In the genomic region with DNA sequence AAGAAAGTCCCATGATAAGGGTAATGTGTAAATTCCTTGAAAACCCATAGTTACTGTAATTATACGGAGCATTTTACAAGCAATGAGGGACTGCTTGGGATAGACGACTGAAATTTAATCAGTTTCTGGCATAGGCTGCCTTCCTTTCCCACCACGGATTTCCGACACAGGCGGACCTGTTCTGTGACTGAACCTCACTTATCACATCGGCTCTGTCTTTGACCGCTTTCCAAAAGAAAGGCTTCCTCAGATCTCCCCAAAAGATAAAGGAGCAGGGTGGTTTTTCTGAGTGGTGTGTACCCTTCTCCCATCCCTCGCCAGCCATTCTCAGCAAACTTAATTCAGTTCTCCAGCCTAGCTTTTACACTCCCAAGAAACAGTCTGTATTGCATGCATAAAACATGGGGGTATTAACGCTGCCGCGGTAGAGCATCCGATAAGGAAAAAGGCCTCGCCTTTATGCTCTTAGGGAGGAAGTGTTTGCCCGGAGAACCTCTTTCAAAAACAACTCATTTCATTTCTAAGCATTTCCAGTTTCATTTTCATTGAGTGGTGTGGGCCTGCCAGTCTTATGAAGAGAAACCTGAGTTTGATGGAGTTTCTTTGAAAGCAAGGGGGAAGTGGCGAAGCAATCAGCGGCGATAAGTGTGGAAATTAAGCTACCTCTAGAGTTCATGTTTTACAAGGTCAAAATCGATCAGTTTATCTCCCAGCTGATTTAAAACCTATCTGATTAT, we compare ENCODE assay signal across 17 mouse cellular contexts.
DNase-seq lines count a peak whose midpoint lies in the region; ATAC-seq and TF ChIP-seq lines count a peak whose summit lies in the region.
"Had no signal": no experiment of that assay in that cellular context is flagged by ENCODE, and none has a peak within 500 bp of the region (broad histone marks: within the 10 kb centered on the region; RNA-seq: fewer than 3 reads in every experiment).

No protein-coding gene starts in this region.

- H3K9me3 ChIP-seq in heart, postnatal 0 days (replicated peaks; ENCODE audit: control insufficient read depth, low read length): no peaks in the 10 kb centered on the region
- H3K9me3 ChIP-seq in midbrain, embryonic 13.5 days: no peaks in the 10 kb centered on the region
- H3K9me3 ChIP-seq: embryonic facial prominence, embryonic 12.5 days; heart, embryonic 15.5 days; neural tube, embryonic 12.5 days had no signal

- DNase-seq in heart, postnatal 0 days (ENCODE audit: low spot score): no peak
- no peak for DNase-seq in heart, postnatal 4 days
- no peak for DNase-seq in right cerebral cortex, postnatal 36 days (ENCODE audit: low spot score in 2 of 2)
- no peak for DNase-seq in ovary, postnatal 14 days (ENCODE audit: low spot score)
- DNase-seq in thymus, postnatal 36 days: no peak
- DNase-seq: cerebellum, adult 2 months; gastrocnemius, postnatal 10 days; kidney, postnatal 10 days; layer of hippocampus, postnatal 36 days; right cerebral cortex, postnatal 14 days had no signal

- no peak for ATAC-seq in heart, postnatal 0 days (ENCODE audit: insufficient read depth, low read depth)
- peak; percentile 14 for ATAC-seq in CD4-positive, CD25-positive, alpha-beta regulatory T cell, adult 4 months
- peak; percentile 83 for ATAC-seq in granulocyte monocyte progenitor cell, adult 5-6 weeks (replicated peaks; ENCODE audit: poor library complexity, severe bottlenecking)
- peak; percentile 40; the same call in 1 of the 2 replicates for ATAC-seq in midbrain, embryonic 13.5 days

- H3K4me3 ChIP-seq in heart, postnatal 0 days (ENCODE audit: low read depth, low read length): no peak overlapping the region
- no peak overlapping the region for H3K4me3 ChIP-seq in midbrain, embryonic 13.5 days (replicated peaks)
- H3K4me3 ChIP-seq: embryonic facial prominence, embryonic 12.5 days; heart, embryonic 15.5 days; neural tube, embryonic 12.5 days had no signal

- H3K27me3 ChIP-seq in heart, postnatal 0 days (ENCODE audit: control insufficient read depth, insufficient read depth, low read length): no peaks in the 10 kb centered on the region
- H3K27me3 ChIP-seq in midbrain, embryonic 13.5 days: no peaks in the 10 kb centered on the region
- H3K27me3 ChIP-seq: embryonic facial prominence, embryonic 12.5 days; heart, embryonic 15.5 days; neural tube, embryonic 12.5 days had no signal

- TF ChIP-seq EP300 in heart, postnatal 0 days (IDR thresholded peaks at IDR 0.05; ENCODE audit: low read depth): no peak

- TF ChIP-seq CTCF in heart, postnatal 0 days (IDR thresholded peaks at IDR 0.05; ENCODE audit: low read depth): no peak

- no peak overlapping the region for H3K27ac ChIP-seq in heart, postnatal 0 days (ENCODE audit: low read depth)
- peak overlapping the region; percentile 39; the same call in 1 of the 2 replicates for H3K27ac ChIP-seq in midbrain, embryonic 13.5 days
- H3K27ac ChIP-seq: embryonic facial prominence, embryonic 12.5 days; heart, embryonic 15.5 days; neural tube, embryonic 12.5 days had no signal

- H3K9ac ChIP-seq in heart, postnatal 0 days (replicated peaks; ENCODE audit: low read depth, low read length): no peak overlapping the region
- no peak overlapping the region for H3K9ac ChIP-seq in midbrain, embryonic 13.5 days (replicated peaks)
- H3K9ac ChIP-seq: embryonic facial prominence, embryonic 12.5 days; heart, embryonic 15.5 days; neural tube, embryonic 12.5 days had no signal

- 67% methylated on average over 18 of the region's 18 CpGs for WGBS in heart, postnatal 0 days
- WGBS in midbrain, embryonic 13.5 days: 40% methylated on average over 18 of the region's 18 CpGs

- peak overlapping the region; percentile 21; the same call in 1 of the 2 replicates for H3K4me2 ChIP-seq in heart, postnatal 0 days (ENCODE audit: low read depth, low read length)
- peak overlapping the region; percentile 28 for H3K4me2 ChIP-seq in midbrain, embryonic 13.5 days (replicated peaks)
- H3K4me2 ChIP-seq: embryonic facial prominence, embryonic 12.5 days; heart, embryonic 15.5 days; liver, embryonic 11.5 days; neural tube, embryonic 12.5 days had no signal

- H3K36me3 ChIP-seq in heart, postnatal 0 days (replicated peaks; ENCODE audit: control insufficient read depth, insufficient read depth, low read length): no peaks in the 10 kb centered on the region; the same call in 1 of the 2 replicates
- H3K36me3 ChIP-seq in midbrain, embryonic 13.5 days: no peaks in the 10 kb centered on the region
- H3K36me3 ChIP-seq: embryonic facial prominence, embryonic 12.5 days; heart, embryonic 15.5 days; neural tube, embryonic 12.5 days had no signal

- H3K4me1 ChIP-seq in heart, postnatal 0 days (ENCODE audit: control insufficient read depth, insufficient read depth): no peaks in the 10 kb centered on the region
- peaks cover 17% of the 10 kb centered on the region for H3K4me1 ChIP-seq in midbrain, embryonic 13.5 days (replicated peaks)
- H3K4me1 ChIP-seq: embryonic facial prominence, embryonic 12.5 days; heart, embryonic 15.5 days; neural tube, embryonic 12.5 days had no signal
